Mouse (Mus musculus) bone marrow, adult 2 months (tissue): Measurements from ENCODE around the gene Large2.

Source experiments
- CTCF ChIP-seq: fragments of 200-500 bp; IDR thresholded peaks from 2 replicates; pipeline ENCODE4 v1.5.1; 2011; ENCODE audit warnings: low read length, control low read depth; ENCODE audit not compliant: control insufficient read depth, insufficient read depth
- POLR2A ChIP-seq: fragments of 200-500 bp; IDR thresholded peaks from 2 replicates; pipeline ENCODE4 v1.6.1; 2011; ENCODE audit warnings: low read depth, mild to moderate bottlenecking, control low read depth, low read length, borderline replicate concordance; ENCODE audit not compliant: control insufficient read depth

DNA sequence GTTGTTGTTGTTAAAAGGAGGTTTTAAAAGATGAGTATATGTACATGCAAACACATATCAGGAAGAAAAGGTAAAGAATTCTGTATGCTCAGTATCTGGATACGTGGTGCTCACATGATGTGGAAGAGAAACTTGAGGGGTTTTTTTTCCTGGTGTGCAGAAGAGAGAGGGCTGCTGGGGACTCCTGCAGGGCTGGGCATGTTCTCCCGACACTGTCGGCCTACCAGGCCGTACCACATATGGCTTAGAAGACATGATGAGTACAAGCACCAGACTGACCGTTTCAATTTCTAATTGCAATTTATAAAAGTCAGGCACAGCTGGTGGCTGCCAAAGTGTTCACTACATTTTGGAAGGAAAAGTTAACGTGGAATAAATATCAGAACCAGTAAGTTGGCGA is 49.0 kb downstream of the Large2 start:
- no peak for TF ChIP-seq CTCF
- no peak for TF ChIP-seq POLR2A
